ENCODE assay signal across 8 mouse cellular contexts in genomic region chr9:72664409-72665351, GRCm38 (mm10). TPM values are rescaled to one million over a fixed set of nuclear protein-coding genes. Genes with fewer than 3 reads are reported as not detected.
DNase-seq lines count a peak whose midpoint lies in the region; ATAC-seq and TF ChIP-seq lines count a peak whose summit lies in the region.

No protein-coding gene starts in this region.

- TF ChIP-seq CTCF in midbrain, postnatal 0 days (IDR thresholded peaks at IDR 0.05) = peak; percentile 58

- peaks cover 15% of the 10 kb centered on the region for H3K36me3 ChIP-seq in neural tube, embryonic 11.5 days (ENCODE audit: control insufficient read depth, insufficient read depth, low read length)
- peaks cover 35% of the 10 kb centered on the region for H3K36me3 ChIP-seq in hindbrain, embryonic 14.5 days (replicated peaks; ENCODE audit: control insufficient read depth, insufficient read depth)
- H3K36me3 ChIP-seq in midbrain, postnatal 0 days (ENCODE audit: insufficient read depth, low read length) = peaks cover 3% of the 10 kb centered on the region; the same call in 1 of the 2 replicates

- peak overlapping the region; percentile 79 for H3K4me2 ChIP-seq in neural tube, embryonic 11.5 days (ENCODE audit: low read depth)
- H3K4me2 ChIP-seq in hindbrain, embryonic 14.5 days (replicated peaks) = peak overlapping the region; percentile 84
- H3K4me2 ChIP-seq in midbrain, postnatal 0 days (ENCODE audit: low read depth, low read length, poor library complexity, severe bottlenecking) = peak overlapping the region; percentile 71

- peaks cover 21% of the 10 kb centered on the region for H3K4me1 ChIP-seq in neural tube, embryonic 11.5 days (ENCODE audit: control insufficient read depth, insufficient read depth, low read length)
- H3K4me1 ChIP-seq in hindbrain, embryonic 14.5 days (replicated peaks; ENCODE audit: control insufficient read depth, insufficient read depth, low read length) = peaks cover 44% of the 10 kb centered on the region
- peaks cover 4% of the 10 kb centered on the region; the same call in 1 of the 2 replicates for H3K4me1 ChIP-seq in midbrain, postnatal 0 days (ENCODE audit: insufficient read depth, low read length)

- no peaks in the 10 kb centered on the region for H3K27me3 ChIP-seq in neural tube, embryonic 11.5 days (ENCODE audit: control insufficient read depth, insufficient read depth, low read length)
- no peaks in the 10 kb centered on the region for H3K27me3 ChIP-seq in hindbrain, embryonic 14.5 days (ENCODE audit: control insufficient read depth, insufficient read depth, low read length)
- no peaks in the 10 kb centered on the region for H3K27me3 ChIP-seq in midbrain, postnatal 0 days (ENCODE audit: insufficient read depth, low read length)

- H3K9ac ChIP-seq in neural tube, embryonic 11.5 days (ENCODE audit: low read length) = peak overlapping the region; percentile 100
- peak overlapping the region; percentile 99 for H3K9ac ChIP-seq in hindbrain, embryonic 14.5 days
- H3K9ac ChIP-seq in midbrain, postnatal 0 days (replicated peaks; ENCODE audit: low read length, poor library complexity, severe bottlenecking) = 0 out of 2 replicates have a peak overlapping the region, but pooled peaks have one; percentile 99

- peak overlapping the region; percentile 99 for H3K4me3 ChIP-seq in neural tube, embryonic 11.5 days (ENCODE audit: low read depth, low read length)
- peak overlapping the region; percentile 91 for H3K4me3 ChIP-seq in hindbrain, embryonic 14.5 days (replicated peaks; ENCODE audit: low read length)
- peak overlapping the region; percentile 94 for H3K4me3 ChIP-seq in midbrain, postnatal 0 days (ENCODE audit: low read depth, low read length)

- WGBS in neural tube, embryonic 11.5 days = 62% methylated on average over 12 of the region's 12 CpGs
- 25% methylated on average over 12 of the region's 12 CpGs for WGBS in hindbrain, embryonic 14.5 days
- WGBS in midbrain, postnatal 0 days = 13% methylated on average over 12 of the region's 12 CpGs

- DNase-seq in cerebellum, postnatal 14 days = peak; percentile 27 to 35
- DNase-seq in neural tube, embryonic 11.5 days (ENCODE audit: low spot score) = no peak
- DNase-seq in neural tube, embryonic 10.5 days (ENCODE audit: extremely low spot score, low spot score) = no peak
- peak; percentile 42 for DNase-seq in hindbrain, embryonic 14.5 days (ENCODE audit: low spot score)
- peak; percentile 49 for DNase-seq in midbrain, postnatal 0 days (ENCODE audit: low spot score)
- DNase-seq in T-cell, adult 2 months (ENCODE audit: low spot score) = no peak
- DNase-seq in thymus, adult 18-20 months = no peak

- H3K27ac ChIP-seq in neural tube, embryonic 11.5 days (ENCODE audit: low read depth, low read length) = peak overlapping the region; percentile 21
- H3K27ac ChIP-seq in hindbrain, embryonic 14.5 days = peak overlapping the region; percentile 99
- H3K27ac ChIP-seq in midbrain, postnatal 0 days (ENCODE audit: low read depth, low read length) = peak overlapping the region; percentile 39; the same call in 1 of the 2 replicates

- ATAC-seq in cerebellum, adult (ENCODE audit: insufficient number of reproducible peaks, low FRiP score, low TSS enrichment) = no peak
- no peak for ATAC-seq in neural tube, embryonic 11.5 days (ENCODE audit: insufficient read depth, low FRiP score, low TSS enrichment)
- ATAC-seq in hindbrain, embryonic 14.5 days (ENCODE audit: low FRiP score) = no peak
- ATAC-seq in midbrain, postnatal 0 days (ENCODE audit: low FRiP score) = no peak

- H3K9me3 ChIP-seq in neural tube, embryonic 11.5 days (ENCODE audit: control insufficient read depth, low read length) = no peaks in the 10 kb centered on the region
- no peaks in the 10 kb centered on the region for H3K9me3 ChIP-seq in hindbrain, embryonic 14.5 days (ENCODE audit: control insufficient read depth, low read length)
- H3K9me3 ChIP-seq in midbrain, postnatal 0 days (ENCODE audit: low read length) = no peaks in the 10 kb centered on the region

RNA-seq across cellular contexts. Expression of gene Nedd4, which starts 2.5 kb away (rescaled TPM):
- polyA plus RNA-seq in neural tube, embryonic 11.5 days (2014; fragmentation: Nextera tagmentation; extraction: Ambion mirVana) = 798 and 799 TPM in 2 replicates
- polyA plus RNA-seq in hindbrain, embryonic 14.5 days (2014; fragmentation: Nextera tagmentation; extraction: Ambion mirVana) = 478 and 513 TPM in 2 replicates
- 432 and 533 TPM in 2 replicates for total RNA-seq in midbrain, postnatal 0 days (2014; rRNA removed)
- polyA plus RNA-seq in midbrain, postnatal 0 days (2015; fragmentation: Nextera tagmentation; extraction: Ambion mirVana) = 276 and 321 TPM in 2 replicates

Comparison
In these comparisons a context has a peak if more than half of its experiments do, and no peak if none do; other contexts are left out.
1. DNase-seq: peak in cerebellum, postnatal 14 days (2 of 2), hindbrain, embryonic 14.5 days (single experiment) and midbrain, postnatal 0 days (single experiment); none in neural tube, embryonic 11.5 days (single experiment), neural tube, embryonic 10.5 days (single experiment), T-cell, adult 2 months (single experiment) and thymus, adult 18-20 months (0 of 2).
2. H3K27ac ChIP-seq: peak in every context shown above with its lines; median percentile 99 in hindbrain, embryonic 14.5 days; 39 in midbrain, postnatal 0 days; 21 in neural tube, embryonic 11.5 days.
3. Peak in every context shown above with its lines, with median percentiles within 50 percentile points of each other: H3K4me2 ChIP-seq, H3K4me3 ChIP-seq and H3K9ac ChIP-seq.